Mouse (Mus musculus) heart, embryonic 11.5 days (tissue): Measurements from ENCODE around the gene 4921507P07Rik. TPM values are rescaled to one million over a fixed set of nuclear protein-coding genes. Genes with fewer than 3 reads are reported as not detected.

Source experiments
- ATAC-seq: fragments of 200-750 bp; cut with Nextera tagmentation; replicated peaks from 2 replicates; pipeline ENCODE4 v1.8.0; 2017; ENCODE audit warnings: moderate library complexity; ENCODE audit not compliant: insufficient number of reproducible peaks, low FRiP score, low TSS enrichment
- H3K27ac ChIP-seq: fragments of 300-500 bp; sonication (generic); 2 replicates; pipeline ENCODE4 v1.5.1; 2014; ENCODE audit warnings: mild to moderate bottlenecking, low read depth, low read length
- H3K27me3 ChIP-seq: fragments of 300-500 bp; sonication (generic); 2 replicates; pipeline ENCODE4 v1.6.1; 2014; ENCODE audit warnings: mild to moderate bottlenecking, low read length, mixed read lengths; ENCODE audit not compliant: control insufficient read depth, insufficient read depth
- H3K36me3 ChIP-seq: fragments of 300-500 bp; sonication (generic); 2 replicates; pipeline ENCODE4 v1.6.1; 2014; ENCODE audit warnings: mild to moderate bottlenecking, low read length, moderate library complexity, mixed read lengths; ENCODE audit not compliant: control insufficient read depth, insufficient read depth
- H3K4me1 ChIP-seq: fragments of 300-500 bp; sonication (generic); 2 replicates; pipeline ENCODE4 v1.6.1; 2014; ENCODE audit warnings: low read length; ENCODE audit not compliant: control insufficient read depth, insufficient read depth
- H3K4me2 ChIP-seq: fragments of 300-500 bp; sonication (generic); 2 replicates; pipeline ENCODE4 v1.6.1; 2014; ENCODE audit warnings: mild to moderate bottlenecking, moderate library complexity
- H3K4me3 ChIP-seq: fragments of 300-500 bp; sonication (generic); 2 replicates; pipeline ENCODE4 v1.5.1; 2014; ENCODE audit warnings: low read depth, low read length
- H3K9ac ChIP-seq: fragments of 300-500 bp; sonication (generic); 2 replicates; pipeline ENCODE4 v1.6.1; 2014; ENCODE audit warnings: mild to moderate bottlenecking, low read depth, low read length, moderate library complexity
- H3K9me3 ChIP-seq: fragments of 300-500 bp; sonication (generic); replicated peaks from 2 replicates; pipeline ENCODE4 v1.6.1; 2016; ENCODE audit warnings: low read length; ENCODE audit not compliant: control insufficient read depth
- WGBS: fragments of 180-500 bp; shearing (Covaris S2); extraction: QIAGEN DNeasy Blood & Tissue Kit; methylation state at CpG from one replicate; pipeline ENCODE4 v1.1.7; 2014; ENCODE audit not compliant: insufficient replicate concordance; 5-methylcytosine and 5-hydroxymethylcytosine counted together
- microRNA-seq: library from miRNA; unstranded; fragments of <30 nt; microRNA quantifications from one replicate; pipeline ENCODE4, GENCODE M21; 2016; ENCODE audit warnings: borderline number of aligned reads
- polyA plus RNA-seq: library from polyadenylated mRNA; unstranded; fragments of >200 nt; fragmentation: Nextera tagmentation; extraction: Ambion mirVana; gene quantifications from 2 replicates; pipeline ENCODE4 v1.2.1, GENCODE M21; 2014

The 4921507P07Rik gene
- polyA plus RNA-seq, 1 experiment from 2014 or later: 0.50 TPM

DNA sequence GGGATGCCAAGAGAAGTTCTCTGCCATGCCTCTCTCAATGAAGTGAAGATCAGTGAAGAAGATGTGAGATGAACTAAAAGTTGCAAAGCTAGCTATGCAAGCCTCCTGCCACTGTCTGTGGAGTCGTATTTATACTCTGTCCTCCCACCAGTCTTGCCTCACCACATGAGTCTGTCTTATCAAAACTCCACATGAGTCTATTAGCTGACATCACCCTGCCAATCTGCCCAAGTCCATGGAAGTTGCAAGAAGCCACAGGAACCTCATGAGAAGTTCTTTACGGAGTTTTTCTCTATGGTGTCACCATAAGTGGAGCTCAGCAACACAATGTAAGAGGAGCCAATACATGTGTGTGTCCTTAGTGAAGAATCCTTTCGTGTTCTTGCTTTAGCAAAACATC lies 65.4 kb downstream of the 4921507P07Rik start:
- Histone ChIP-seq H3K4me3 (no peak overlapping the region), H3K27ac (no peak overlapping the region), H3K4me2 (no peak overlapping the region), H3K36me3 (no peaks in the 10 kb centered on the region), H3K9me3 (no peaks in the 10 kb centered on the region), H3K4me1 (no peaks in the 10 kb centered on the region), H3K27me3 (no peaks in the 10 kb centered on the region), H3K9ac (no peak overlapping the region)
- ATAC-seq: no peak
- 71% methylated on average over 3 of the region's 3 CpGs for WGBS

DNA sequence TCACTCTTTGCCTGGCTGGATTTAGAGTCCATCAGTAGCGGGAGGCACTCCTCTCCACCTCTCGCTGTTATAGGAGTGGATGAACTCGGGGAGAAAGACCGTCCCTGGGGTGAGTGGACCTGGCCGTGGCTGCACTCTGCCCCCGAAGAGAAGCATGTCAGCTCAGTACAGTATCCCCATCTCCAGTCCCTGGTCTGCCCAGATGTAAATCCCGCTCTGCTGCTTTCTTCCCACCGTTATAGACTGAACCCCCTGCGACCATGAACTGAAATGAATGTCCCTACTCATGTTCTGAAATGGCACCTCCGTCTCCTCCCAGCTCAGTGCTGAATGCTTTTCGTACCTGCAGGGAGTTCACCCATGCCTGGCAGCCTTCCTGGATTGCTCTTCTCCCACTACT lies 67.2 kb downstream of the 4921507P07Rik start:
- no peak overlapping the region for H3K4me2 ChIP-seq

GRCm38 (mm10) chr6:50527416-50527815 lies 69.0 kb downstream of the 4921507P07Rik start:
- Histone ChIP-seq H3K36me3 (no peaks in the 10 kb centered on the region), H3K27ac (no peak overlapping the region), H3K4me1 (no peaks in the 10 kb centered on the region), H3K4me3 (no peak overlapping the region), H3K27me3 (no peaks in the 10 kb centered on the region), H3K9me3 (no peaks in the 10 kb centered on the region), H3K9ac (no peak overlapping the region), H3K4me2 (no peak overlapping the region)
- ATAC-seq: no peak
- 73% methylated on average over 9 of the region's 9 CpGs for WGBS

More for the DNA sequence above, 67.2 kb downstream of the 4921507P07Rik start:
- no peaks in the 10 kb centered on the region for H3K36me3 ChIP-seq
- H3K9ac ChIP-seq: no peak overlapping the region
- H3K27ac ChIP-seq: no peak overlapping the region
- no peaks in the 10 kb centered on the region for H3K27me3 ChIP-seq
- H3K9me3 ChIP-seq: no peaks in the 10 kb centered on the region
- ATAC-seq: no peak
- no peaks in the 10 kb centered on the region for H3K4me1 ChIP-seq
- H3K4me3 ChIP-seq: no peak overlapping the region
- WGBS: 77% methylated on average over 11 of the region's 11 CpGs

DNA sequence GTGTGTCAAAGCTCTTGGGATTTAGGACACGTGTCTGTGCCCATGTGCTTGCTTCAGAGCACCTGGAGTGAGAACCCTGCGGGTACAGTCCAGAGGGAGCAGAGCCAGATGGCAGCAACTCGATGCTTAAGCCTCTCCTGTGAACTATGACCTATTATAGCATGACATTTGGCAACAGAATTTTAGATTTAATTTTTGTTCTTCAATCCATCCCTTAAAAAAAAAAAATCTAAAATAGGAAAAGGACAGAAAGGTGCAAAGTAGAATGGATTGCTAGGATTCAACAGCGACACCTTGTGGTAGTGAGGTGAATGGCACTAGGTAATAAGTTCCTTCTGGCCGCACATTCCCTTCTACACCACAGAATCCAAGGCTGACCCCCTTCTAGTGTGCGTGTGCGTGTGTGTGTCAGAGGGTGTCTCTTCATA lies 69.8 kb downstream of the 4921507P07Rik start:
- 26% methylated on average over 7 of the region's 7 CpGs for WGBS

DNA sequence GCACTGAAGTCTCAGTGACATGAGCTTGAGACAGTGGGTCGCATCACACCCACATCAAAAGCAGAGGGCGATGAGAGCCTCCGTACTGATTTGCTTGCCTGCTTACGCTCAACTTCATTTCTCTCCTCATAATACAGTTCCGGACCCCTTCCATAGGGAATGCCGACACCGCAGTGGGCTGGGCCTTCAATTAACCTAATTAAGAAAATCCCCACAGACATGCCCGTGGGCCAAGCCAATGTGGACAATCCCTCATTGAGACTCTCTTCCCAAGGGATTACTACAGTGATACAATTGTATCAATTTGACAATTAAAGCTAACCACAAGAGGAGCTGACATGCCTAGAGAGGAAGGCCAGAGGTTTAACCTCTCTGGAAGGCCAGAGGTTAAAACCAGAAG lies 70.6 kb downstream of the 4921507P07Rik start:
- WGBS: 84% methylated on average over 8 of the region's 8 CpGs
- no peak overlapping the region for H3K27ac ChIP-seq

More for the DNA sequence above, 69.8 kb downstream of the 4921507P07Rik start:
- Histone ChIP-seq H3K4me1 (no peaks in the 10 kb centered on the region), H3K4me2 (no peak overlapping the region), H3K36me3 (no peaks in the 10 kb centered on the region), H3K27ac (no peak overlapping the region), H3K9ac (no peak overlapping the region), H3K27me3 (no peaks in the 10 kb centered on the region), H3K9me3 (no peaks in the 10 kb centered on the region), H3K4me3 (no peak overlapping the region)
- no peak for ATAC-seq

DNA sequence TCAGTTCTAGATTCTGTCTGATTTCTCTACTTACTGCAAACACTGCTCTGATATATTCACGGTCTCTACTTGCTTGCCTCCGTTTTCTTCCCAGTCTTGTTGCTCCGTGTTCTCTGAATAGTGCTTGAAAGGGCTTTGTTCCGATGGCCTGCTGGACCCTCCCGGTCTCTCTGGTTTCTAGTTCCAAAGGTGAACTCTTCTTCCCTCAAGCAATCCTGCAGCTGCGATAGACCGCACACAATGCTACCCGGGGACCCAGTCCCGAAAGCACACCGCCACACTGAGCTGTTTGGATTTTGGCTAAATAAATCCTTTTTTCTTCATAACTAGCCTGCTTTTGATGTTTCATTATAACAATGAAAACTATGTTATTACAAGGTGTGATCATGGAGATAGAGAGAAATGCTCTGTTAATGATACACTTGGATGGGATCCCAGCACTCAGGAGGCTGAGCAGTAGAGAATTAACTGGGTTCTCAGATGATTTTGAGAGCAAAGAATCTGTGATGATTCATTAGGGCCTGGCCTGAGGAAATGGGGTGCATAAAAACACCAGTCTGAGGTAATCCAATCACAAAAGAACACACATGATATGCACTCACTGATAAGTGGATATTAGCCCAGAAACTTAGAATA lies 72.1 kb downstream of the 4921507P07Rik start:
- ATAC-seq: no peak
- 86% methylated on average over 10 of the region's 10 CpGs for WGBS

More for the DNA sequence above, 70.6 kb downstream of the 4921507P07Rik start:
- ATAC-seq: no peak
- H3K36me3 ChIP-seq: no peaks in the 10 kb centered on the region
- no peaks in the 10 kb centered on the region for H3K27me3 ChIP-seq
- H3K4me2 ChIP-seq: no peak overlapping the region
- H3K9ac ChIP-seq: no peak overlapping the region
- no peaks in the 10 kb centered on the region for H3K4me1 ChIP-seq
- H3K4me3 ChIP-seq: no peak overlapping the region
- no peaks in the 10 kb centered on the region for H3K9me3 ChIP-seq

More for the DNA sequence above, 72.1 kb downstream of the 4921507P07Rik start:
- H3K4me3 ChIP-seq: no peak overlapping the region
- H3K9ac ChIP-seq: no peak overlapping the region
- H3K36me3 ChIP-seq: no peaks in the 10 kb centered on the region
- H3K4me1 ChIP-seq: no peaks in the 10 kb centered on the region
- no peaks in the 10 kb centered on the region for H3K9me3 ChIP-seq
- no peaks in the 10 kb centered on the region for H3K27me3 ChIP-seq
- no peak overlapping the region for H3K4me2 ChIP-seq
- no peak overlapping the region for H3K27ac ChIP-seq

Small RNA genes within 50 kb of the gene (microRNA-seq; reads per million reads assigned to microRNA genes)
- not detected for gene Mir6371

Other genes with a start within 250 kb of the 4921507P07Rik start
- gene Osbpl3, start 140.4 kb downstream of the 4921507P07Rik start, polyA plus RNA-seq: 9.3 and 13.3 TPM in 2 replicates
- 168 and 176 TPM in 2 replicates for gene Cycs, start 30.1 kb downstream of the 4921507P07Rik start, polyA plus RNA-seq
- 0.20 TPM in 1 of 2 replicates, not detected in the other for gene Npvf, start 57.8 kb upstream of the 4921507P07Rik start, polyA plus RNA-seq